Mouse (Mus musculus): ENCODE measurements at regions not wholly inside any gene's neighbourhood (a gene's known extent, or its start where the extent isn't known, plus 50 kb on each side); places are given as distances from the start of the nearest gene placed in this dataset.
A peak's percentile ranks its signal among the peaks of the same experiment; 100 is the strongest.

DNA sequence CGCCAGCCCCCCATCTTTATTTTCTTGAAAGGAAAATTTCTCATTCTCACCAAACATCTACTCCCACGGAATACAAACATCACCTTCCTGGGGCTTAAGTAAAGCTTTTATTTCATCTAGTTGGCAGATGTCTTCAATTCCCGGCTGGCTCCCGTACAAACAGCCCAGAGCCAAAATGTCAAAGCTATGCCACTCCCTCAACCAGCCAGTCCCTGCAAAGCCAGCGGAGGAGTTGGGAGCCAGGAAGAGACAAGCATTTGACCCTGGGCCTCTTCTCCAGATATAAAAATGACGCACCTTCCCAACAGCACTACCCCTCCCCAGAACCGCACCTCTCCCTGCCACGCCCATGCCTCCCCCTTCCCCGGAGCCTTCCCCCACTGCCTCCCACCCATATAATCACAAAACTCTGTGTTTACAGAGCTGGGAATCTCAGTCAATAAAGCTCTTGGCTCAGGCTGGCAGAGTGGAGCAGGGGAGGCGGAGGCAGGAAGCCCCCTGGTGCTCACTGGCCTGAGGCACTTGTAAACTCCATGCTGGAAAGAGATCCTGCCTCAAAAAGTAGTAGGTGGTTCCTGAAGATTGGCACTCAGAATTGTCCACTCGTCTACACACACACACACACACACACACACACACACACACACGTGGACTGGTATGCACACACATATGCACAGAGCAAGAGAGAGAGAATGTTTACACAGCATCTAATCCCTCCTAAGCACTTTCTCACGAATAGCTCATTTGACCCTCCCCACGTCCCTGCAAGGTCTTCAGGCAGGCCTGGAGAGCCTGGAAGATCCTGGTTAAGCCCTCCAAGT is 60.9 kb upstream of the Foxk1 start:
- H3K27me3 ChIP-seq (ENCODE audit: control insufficient read depth, insufficient read depth, low read length) = no peaks in the 10 kb centered on the region
- H3K27ac ChIP-seq (replicated peaks; ENCODE audit: low read depth, low read length) = no peak overlapping the region
- H3K4me3 ChIP-seq (replicated peaks; ENCODE audit: low read length) = no peak overlapping the region
- TF ChIP-seq POLR2A (IDR thresholded peaks at IDR 0.05; ENCODE audit: borderline replicate concordance, extremely low read depth, insufficient read depth, insufficient read length) = no peak
- H3K4me2 ChIP-seq (replicated peaks; ENCODE audit: low read depth, low read length, severe bottlenecking) = no peak overlapping the region
- H3K4me1 ChIP-seq (ENCODE audit: control insufficient read depth, insufficient read depth, low read length) = no peaks in the 10 kb centered on the region
- no peaks in the 10 kb centered on the region for H3K36me3 ChIP-seq (ENCODE audit: control insufficient read depth, insufficient read depth, low read length)
- no peak overlapping the region for H3K9ac ChIP-seq (ENCODE audit: low read depth, low read length, severe bottlenecking)
- no peaks in the 10 kb centered on the region for H3K9me3 ChIP-seq (ENCODE audit: control insufficient read depth, low read length)
- 41% methylated on average over 13 of the region's 14 CpGs for WGBS
- ATAC-seq (ENCODE audit: low FRiP score, low read depth) (no peak), DNase-seq (ENCODE audit: low spot score) (peak; percentile 33)

DNA sequence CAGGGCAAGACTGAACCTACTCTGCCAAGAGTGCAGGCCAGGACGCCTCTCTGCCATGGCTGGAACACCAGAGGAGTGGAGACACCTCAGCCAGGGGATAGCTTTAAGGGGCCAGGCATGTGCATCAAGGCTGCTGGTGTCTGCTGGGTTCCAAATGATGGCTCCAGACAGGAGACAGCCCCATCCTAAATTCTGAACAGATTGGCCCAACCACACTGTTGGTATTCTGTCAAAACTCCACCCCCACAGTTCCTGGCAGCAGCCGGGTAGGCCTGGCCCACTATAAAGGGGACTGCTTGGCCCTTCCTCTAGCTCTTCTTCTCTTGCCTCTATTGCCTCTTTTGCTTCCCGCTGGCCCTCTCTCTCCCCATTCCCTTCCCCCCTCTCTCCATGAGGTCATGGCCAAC is 60.3 kb upstream of the Foxk1 start:
- no peak overlapping the region for H3K4me3 ChIP-seq (replicated peaks; ENCODE audit: low read length)
- no peaks in the 10 kb centered on the region for H3K4me1 ChIP-seq (ENCODE audit: control insufficient read depth, insufficient read depth, low read length)
- no peak overlapping the region for H3K9ac ChIP-seq (ENCODE audit: low read depth, low read length, severe bottlenecking)
- no peak for DNase-seq (ENCODE audit: low spot score)
- H3K4me2 ChIP-seq (replicated peaks; ENCODE audit: low read depth, low read length, severe bottlenecking) = no peak overlapping the region
- H3K9me3 ChIP-seq (ENCODE audit: control insufficient read depth, low read length) = no peaks in the 10 kb centered on the region
- no peak for ATAC-seq (ENCODE audit: low FRiP score, low read depth)
- no peak overlapping the region for H3K27ac ChIP-seq (replicated peaks; ENCODE audit: low read depth, low read length)
- H3K36me3 ChIP-seq (ENCODE audit: control insufficient read depth, insufficient read depth, low read length) = no peaks in the 10 kb centered on the region
- 72% methylated on average over 3 of the region's 3 CpGs for WGBS
- no peak for TF ChIP-seq POLR2A (IDR thresholded peaks at IDR 0.05; ENCODE audit: borderline replicate concordance, extremely low read depth, insufficient read depth, insufficient read length)
- no peaks in the 10 kb centered on the region for H3K27me3 ChIP-seq (ENCODE audit: control insufficient read depth, insufficient read depth, low read length)

DNA sequence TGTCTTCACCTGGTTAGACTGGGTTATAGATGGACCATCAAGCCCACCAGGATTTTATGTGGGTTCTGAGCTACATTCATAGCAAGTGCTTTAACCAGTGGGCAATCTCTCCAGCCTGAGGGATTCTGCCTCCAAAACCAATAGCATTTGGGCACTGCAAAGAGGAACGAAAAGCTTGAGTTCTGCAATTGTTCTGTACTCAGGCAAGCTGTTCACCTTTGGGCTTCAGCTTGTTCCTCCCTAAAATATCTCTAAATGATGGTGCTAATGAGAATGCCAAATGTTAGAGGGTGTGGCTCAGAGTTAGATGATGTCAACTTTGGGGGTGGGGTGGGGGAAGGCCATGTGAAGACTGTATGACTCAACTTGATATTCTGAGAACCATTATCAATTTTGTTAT is 54.8 kb upstream of the Foxk1 start:
- H3K36me3 ChIP-seq (ENCODE audit: control insufficient read depth, insufficient read depth, low read length) = no peaks in the 10 kb centered on the region
- H3K4me1 ChIP-seq (ENCODE audit: control insufficient read depth, insufficient read depth, low read length) = no peaks in the 10 kb centered on the region
- H3K4me2 ChIP-seq (replicated peaks; ENCODE audit: low read depth, low read length, severe bottlenecking) = no peak overlapping the region
- ATAC-seq (ENCODE audit: low FRiP score, low read depth) = no peak
- DNase-seq (ENCODE audit: low spot score) = no peak
- no peaks in the 10 kb centered on the region for H3K9me3 ChIP-seq (ENCODE audit: control insufficient read depth, low read length)
- no peak overlapping the region for H3K27ac ChIP-seq (replicated peaks; ENCODE audit: low read depth, low read length)
- H3K27me3 ChIP-seq (ENCODE audit: control insufficient read depth, insufficient read depth, low read length) = no peaks in the 10 kb centered on the region
- TF ChIP-seq POLR2A (IDR thresholded peaks at IDR 0.05; ENCODE audit: borderline replicate concordance, extremely low read depth, insufficient read depth, insufficient read length) = no peak
- 87% methylated on average over 1 of the region's 1 CpGs for WGBS
- H3K9ac ChIP-seq (ENCODE audit: low read depth, low read length, severe bottlenecking) = no peak overlapping the region
- H3K4me3 ChIP-seq (replicated peaks; ENCODE audit: low read length) = no peak overlapping the region

DNA sequence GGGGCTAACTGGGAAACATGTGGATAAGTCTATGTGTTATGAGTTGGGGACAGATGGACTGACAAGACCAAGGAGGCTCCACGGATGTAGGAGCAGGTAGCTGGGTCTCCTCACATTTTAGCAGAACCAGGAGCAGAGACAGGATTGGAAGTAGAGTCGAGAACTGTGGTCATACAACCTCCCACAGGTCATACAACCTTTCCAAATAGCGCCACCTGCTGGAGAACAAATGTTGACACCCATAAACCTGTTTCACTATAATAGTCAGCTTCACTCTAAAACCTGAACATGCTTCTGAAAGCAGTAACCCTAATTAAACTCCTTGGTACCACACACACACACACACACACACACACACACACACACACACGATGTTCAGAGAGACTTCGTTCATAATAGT is 50.7 kb upstream of the Foxk1 start:
- Histone ChIP-seq H3K36me3 (ENCODE audit: control insufficient read depth, insufficient read depth, low read length) (no peaks in the 10 kb centered on the region), H3K4me1 (ENCODE audit: control insufficient read depth, insufficient read depth, low read length) (no peaks in the 10 kb centered on the region), H3K27ac (replicated peaks; ENCODE audit: low read depth, low read length) (no peak overlapping the region), H3K4me3 (replicated peaks; ENCODE audit: low read length) (no peak overlapping the region), H3K9me3 (ENCODE audit: control insufficient read depth, low read length) (no peaks in the 10 kb centered on the region), H3K4me2 (replicated peaks; ENCODE audit: low read depth, low read length, severe bottlenecking) (no peak overlapping the region), H3K9ac (ENCODE audit: low read depth, low read length, severe bottlenecking) (no peak overlapping the region), H3K27me3 (ENCODE audit: control insufficient read depth, insufficient read depth, low read length) (no peaks in the 10 kb centered on the region)
- no peak for ATAC-seq (ENCODE audit: low FRiP score, low read depth)
- DNase-seq (ENCODE audit: low spot score) = no peak
- 52% methylated on average over 5 of the region's 5 CpGs for WGBS
- no peak for TF ChIP-seq POLR2A (IDR thresholded peaks at IDR 0.05; ENCODE audit: borderline replicate concordance, extremely low read depth, insufficient read depth, insufficient read length)

Measured in limb, embryonic 14.5 days (tissue).